Mouse (Mus musculus) lung, postnatal 0 days (tissue): ENCODE measurements at regions not wholly inside any gene's neighbourhood (a gene's known extent, or its start where the extent isn't known, plus 50 kb on each side); places are given as distances from the start of the nearest gene placed in this dataset.
"Not testable (repeated sequence)": the region's sequence is repeated elsewhere in the genome, so short reads cannot be mapped to it uniquely, and the experiment has no call there.

Experiments
- ATAC-seq: fragments of 200-750 bp; cut with Nextera tagmentation; 2 replicates; pipeline ENCODE4 v1.8.0; 2017; ENCODE audit warnings: moderate library complexity
- DNase-seq: peaks from one replicate; pipeline ENCODE4 v3.0.0-alpha.2; 2016; ENCODE audit warnings: low spot score
- H3K27ac ChIP-seq: fragments of 300-500 bp; sonication (generic); 2 replicates; pipeline ENCODE4 v1.5.1; 2014; ENCODE audit warnings: antibody characterized with exemption, mild to moderate bottlenecking, low read length, mixed read lengths
- H3K27me3 ChIP-seq: fragments of 300-500 bp; sonication (generic); replicated peaks from 2 replicates; pipeline ENCODE4 v1.6.1; 2014; ENCODE audit warnings: low read length, mixed read lengths; ENCODE audit not compliant: insufficient read depth
- H3K36me3 ChIP-seq: fragments of 300-500 bp; sonication (generic); 2 replicates; pipeline ENCODE4 v1.6.1; 2014; ENCODE audit warnings: low read length, mixed read lengths; ENCODE audit not compliant: insufficient read depth
- H3K4me1 ChIP-seq: fragments of 300-500 bp; sonication (generic); 2 replicates; pipeline ENCODE4 v1.6.1; 2014; ENCODE audit warnings: antibody characterized with exemption, low read depth, low read length, mixed read lengths; ENCODE audit not compliant: insufficient read depth
- H3K4me2 ChIP-seq: fragments of 300-500 bp; sonication (generic); replicated peaks from 2 replicates; pipeline ENCODE4 v1.6.1; 2014; ENCODE audit warnings: low read depth, mild to moderate bottlenecking, low read length, moderate library complexity, mixed read lengths
- H3K4me3 ChIP-seq: fragments of 300-500 bp; sonication (generic); 2 replicates; pipeline ENCODE4 v1.5.1; 2014; ENCODE audit warnings: low read depth, low read length
- H3K9ac ChIP-seq: fragments of 300-500 bp; sonication (generic); replicated peaks from 2 replicates; pipeline ENCODE4 v1.6.1; 2014; ENCODE audit warnings: low read depth, mild to moderate bottlenecking
- H3K9me3 ChIP-seq: fragments of 300-500 bp; sonication (generic); 2 replicates; pipeline ENCODE4 v1.6.1; 2016; ENCODE audit warnings: low read length, mixed read lengths
- CTCF ChIP-seq: IDR thresholded peaks from 2 replicates; pipeline ENCODE4 v1.5.1; 2016; ENCODE audit warnings: antibody characterized with exemption, mild to moderate bottlenecking
- EP300 ChIP-seq: IDR thresholded peaks from 2 replicates; pipeline ENCODE4 v1.6.1; 2016; ENCODE audit warnings: antibody characterized with exemption, mild to moderate bottlenecking, control low read depth
- WGBS: fragments of 180-500 bp; shearing (Covaris S2); extraction: QIAGEN DNeasy Blood & Tissue Kit; methylation state at CpG from one replicate; pipeline ENCODE4 v1.1.7; 2014; 5-methylcytosine and 5-hydroxymethylcytosine counted together

- no peaks in the 10 kb centered on the region for H3K9me3 ChIP-seq
- DNase-seq (no peak), ATAC-seq (no peak)
- no peak overlapping the region for H3K27ac ChIP-seq
- TF ChIP-seq EP300 (no peak), CTCF (no peak)
- H3K36me3 ChIP-seq: no peaks in the 10 kb centered on the region
- H3K4me2 ChIP-seq: no peak overlapping the region
- H3K27me3 ChIP-seq: no peaks in the 10 kb centered on the region
- H3K4me3 ChIP-seq: no peak overlapping the region
- WGBS: 35% methylated on average over 1 of the region's 1 CpGs
- no peaks in the 10 kb centered on the region for H3K4me1 ChIP-seq
- no peak overlapping the region for H3K9ac ChIP-seq
Measured at GRCm38 (mm10) chr13:26150426-26150825, 619.5 kb downstream of the Hdgfl1 start.

GRCm38 (mm10) chr13:26142811-26143210 lies 627.2 kb downstream of the Hdgfl1 start:
- Histone ChIP-seq H3K4me2 (no peak overlapping the region), H3K27me3 (no peaks in the 10 kb centered on the region), H3K4me1 (no peaks in the 10 kb centered on the region), H3K9ac (no peak overlapping the region), H3K36me3 (no peaks in the 10 kb centered on the region), H3K9me3 (no peaks in the 10 kb centered on the region), H3K4me3 (no peak overlapping the region), H3K27ac (no peak overlapping the region)
- no peak for DNase-seq
- WGBS: 83% methylated on average over 2 of the region's 2 CpGs
- ATAC-seq: no peak
- TF ChIP-seq CTCF: no peak
- TF ChIP-seq EP300: no peak

- ATAC-seq (no peak), DNase-seq (no peak)
- TF ChIP-seq EP300: no peak
- no peak for TF ChIP-seq CTCF
- H3K27ac ChIP-seq: no peak overlapping the region
- H3K4me1 ChIP-seq: no peaks in the 10 kb centered on the region
- H3K4me3 ChIP-seq: no peak overlapping the region
- no peaks in the 10 kb centered on the region for H3K9me3 ChIP-seq
- H3K9ac ChIP-seq: no peak overlapping the region
- H3K4me2 ChIP-seq: no peak overlapping the region
- no peaks in the 10 kb centered on the region for H3K27me3 ChIP-seq
- 43% methylated on average over 1 of the region's 1 CpGs for WGBS
- no peaks in the 10 kb centered on the region for H3K36me3 ChIP-seq
Measured at GRCm38 (mm10) chr13:26119363-26119762, 650.6 kb downstream of the Hdgfl1 start.

- Histone ChIP-seq H3K27me3 (no peaks in the 10 kb centered on the region), H3K4me2 (no peak overlapping the region), H3K27ac (no peak overlapping the region), H3K9ac (no peak overlapping the region), H3K4me3 (no peak overlapping the region), H3K9me3 (no peaks in the 10 kb centered on the region), H3K4me1 (no peaks in the 10 kb centered on the region), H3K36me3 (no peaks in the 10 kb centered on the region)
- TF ChIP-seq CTCF (no peak), EP300 (no peak)
- ATAC-seq (no peak), DNase-seq (no peak)
- WGBS: 97% methylated on average over 7 of the region's 7 CpGs
Measured at GRCm38 (mm10) chr13:26114136-26114535, 655.8 kb downstream of the Hdgfl1 start.

- H3K27me3 ChIP-seq, DNase-seq, H3K4me2 ChIP-seq, H3K36me3 ChIP-seq, H3K27ac ChIP-seq, H3K4me3 ChIP-seq, H3K9ac ChIP-seq, ATAC-seq, H3K4me1 ChIP-seq, H3K9me3 ChIP-seq: not testable (repeated sequence)
- WGBS: 77% methylated on average over 1 of the region's 1 CpGs
Measured at GRCm38 (mm10) chr13:26113723-26114122, 656.2 kb downstream of the Hdgfl1 start.

- no peak for TF ChIP-seq EP300
- no peak for TF ChIP-seq CTCF
- Histone ChIP-seq H3K9ac (no peak overlapping the region), H3K4me2 (no peak overlapping the region), H3K36me3 (no peaks in the 10 kb centered on the region), H3K27ac (no peak overlapping the region), H3K27me3 (no peaks in the 10 kb centered on the region), H3K9me3 (no peaks in the 10 kb centered on the region), H3K4me1 (no peaks in the 10 kb centered on the region), H3K4me3 (no peak overlapping the region)
- DNase-seq: no peak
- ATAC-seq: no peak
Measured at GRCm38 (mm10) chr13:26112579-26112978, 657.4 kb downstream of the Hdgfl1 start.

GRCm38 (mm10) chr13:26109013-26109412 lies 661.0 kb downstream of the Hdgfl1 start:
- Histone ChIP-seq H3K36me3 (no peaks in the 10 kb centered on the region), H3K4me3 (no peak overlapping the region), H3K4me1 (no peaks in the 10 kb centered on the region), H3K4me2 (no peak overlapping the region), H3K9ac (no peak overlapping the region), H3K27ac (no peak overlapping the region), H3K9me3 (no peaks in the 10 kb centered on the region), H3K27me3 (no peaks in the 10 kb centered on the region)
- TF ChIP-seq EP300: no peak
- no peak for TF ChIP-seq CTCF
- 86% methylated on average over 2 of the region's 2 CpGs for WGBS
- DNase-seq (no peak), ATAC-seq (no peak)
